Comparison of ENCODE assay signal across 16 mouse cellular contexts in the genomic region with DNA sequence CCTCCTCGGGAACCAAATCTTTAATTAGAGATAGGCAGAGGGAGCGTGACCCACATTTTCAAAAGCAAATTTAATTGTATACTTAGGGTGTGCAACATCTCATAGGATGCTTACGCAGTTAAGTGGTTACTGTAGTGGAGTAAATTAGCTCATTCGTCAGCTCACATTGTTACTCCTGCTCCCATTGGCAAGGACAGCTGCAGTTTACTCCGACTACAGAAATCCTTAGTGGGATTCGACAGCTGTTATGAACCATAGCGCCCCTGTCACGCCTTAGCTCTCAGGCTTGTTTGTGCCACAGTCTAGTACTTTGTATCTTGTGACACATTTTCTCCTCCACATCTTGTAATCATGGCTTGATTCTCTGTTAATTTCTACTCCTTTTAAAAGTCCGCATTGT.
"Had no signal": no experiment of that assay in that cellular context is flagged by ENCODE, and none has a peak within 500 bp of the region (broad histone marks: within the 10 kb centered on the region; RNA-seq: fewer than 3 reads in every experiment).

No protein-coding gene starts in this region.

- H3K4me2 ChIP-seq: limb, embryonic 15.5 days; liver, embryonic 13.5 days; lung, embryonic 15.5 days; midbrain, embryonic 12.5 days; neural tube, embryonic 15.5 days had no signal

- H3K4me3 ChIP-seq: limb, embryonic 15.5 days; liver, embryonic 13.5 days; lung, embryonic 15.5 days; megakaryocyte, embryonic 14.5 days; midbrain, embryonic 12.5 days; neural tube, embryonic 15.5 days had no signal

- H3K36me3 ChIP-seq: limb, embryonic 15.5 days; liver, embryonic 13.5 days; lung, embryonic 15.5 days; midbrain, embryonic 12.5 days; neural tube, embryonic 15.5 days had no signal

- H3K27ac ChIP-seq: limb, embryonic 15.5 days; liver, embryonic 13.5 days; lung, embryonic 15.5 days; macrophage; midbrain, embryonic 12.5 days; neural tube, embryonic 15.5 days had no signal

- ATAC-seq: liver, postnatal 0 days; midbrain, embryonic 16.5 days had no signal

- DNase-seq: kidney, postnatal 25 days; layer of hippocampus, postnatal 36 days; liver, embryonic 13.5 days; liver, postnatal 0 days; lung, postnatal 14 days; right cerebral cortex, postnatal 4 days; spleen, adult 18-20 months; thymus, adult 18-20 months; thymus, postnatal 14 days had no signal

- H3K9me3 ChIP-seq: limb, embryonic 15.5 days; liver, embryonic 13.5 days; lung, embryonic 15.5 days; megakaryocyte, embryonic 14.5 days; midbrain, embryonic 12.5 days; neural tube, embryonic 15.5 days had no signal

- H3K27me3 ChIP-seq: limb, embryonic 15.5 days; liver, embryonic 13.5 days; lung, embryonic 15.5 days; megakaryocyte, embryonic 14.5 days; midbrain, embryonic 12.5 days; neural tube, embryonic 15.5 days had no signal

- H3K4me1 ChIP-seq: limb, embryonic 15.5 days; liver, embryonic 13.5 days; lung, embryonic 15.5 days; megakaryocyte, embryonic 14.5 days; midbrain, embryonic 12.5 days; neural tube, embryonic 15.5 days had no signal

- H3K9ac ChIP-seq: limb, embryonic 15.5 days; liver, embryonic 13.5 days; liver, postnatal 0 days; lung, embryonic 15.5 days; midbrain, embryonic 12.5 days; neural tube, embryonic 15.5 days had no signal
